Mouse (Mus musculus): Measurements from ENCODE around the gene Tspan32. TPM values are rescaled to one million over a fixed set of nuclear protein-coding genes. Genes with fewer than 3 reads are reported as not detected.

Tspan32 gene
- polyA plus RNA-seq, 1 experiment = 0.25 TPM

DNA sequence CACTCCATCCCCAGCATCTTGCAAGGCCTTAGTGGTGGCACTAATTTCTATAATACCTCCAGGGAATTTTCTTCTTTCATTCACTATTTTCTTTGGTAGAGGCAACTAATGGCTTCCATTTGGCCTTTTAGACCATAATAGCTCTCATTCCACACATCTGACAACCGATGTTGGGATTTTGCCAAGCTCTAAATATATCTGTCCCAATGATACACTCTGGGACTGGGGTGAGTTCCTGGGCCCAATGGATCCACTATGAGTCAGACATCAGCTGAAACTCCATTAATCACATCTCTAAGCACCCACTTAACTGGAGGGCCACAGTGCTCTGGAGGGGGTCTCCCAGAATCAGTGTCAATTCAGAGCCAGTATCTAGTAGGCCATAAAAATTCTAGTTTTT is 27.0 kb downstream of the Tspan32 start:
- no peak for DNase-seq
- H3K27me3 ChIP-seq (ENCODE audit: control insufficient read depth, insufficient read depth, low read length) = no peaks in the 10 kb centered on the region
- no peak overlapping the region for H3K27ac ChIP-seq (ENCODE audit: insufficient read depth, low read length)
- H3K4me3 ChIP-seq (replicated peaks; ENCODE audit: insufficient read depth, low read depth, low read length) = no peak overlapping the region
- no peak for TF ChIP-seq POLR2A (IDR thresholded peaks at IDR 0.05; ENCODE audit: borderline replicate concordance, insufficient read depth, low read length)
- TF ChIP-seq CTCF (IDR thresholded peaks at IDR 0.05; ENCODE audit: borderline replicate concordance, insufficient read depth, low read depth, low read length) = no peak
- WGBS = 66% methylated on average over 1 of the region's 1 CpGs
- no peaks in the 10 kb centered on the region for H3K4me1 ChIP-seq (ENCODE audit: control insufficient read depth, insufficient read depth, low read length)

DNA sequence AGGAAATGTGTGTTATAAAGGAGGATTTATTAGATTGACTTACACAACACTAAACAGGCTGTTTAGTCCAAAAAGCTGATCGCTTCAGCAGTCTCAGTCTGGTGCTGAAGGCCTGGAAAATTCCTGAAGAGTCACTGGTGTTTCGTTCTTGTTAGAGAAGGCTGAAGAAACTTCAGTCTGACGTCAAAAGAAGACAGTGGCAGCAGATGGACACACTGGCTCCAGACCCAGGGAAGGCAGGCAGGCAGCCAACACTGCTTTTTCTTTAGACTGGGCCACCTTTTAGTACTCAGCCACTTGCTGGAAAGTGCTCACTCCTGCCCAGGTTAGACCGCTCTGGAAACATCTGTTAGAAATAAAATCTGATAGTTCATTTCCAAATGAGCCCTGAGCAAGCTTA is 28.7 kb downstream of the Tspan32 start:
- Histone ChIP-seq H3K4me1 (ENCODE audit: control insufficient read depth, insufficient read depth, low read length) (no peaks in the 10 kb centered on the region), H3K4me3 (replicated peaks; ENCODE audit: insufficient read depth, low read depth, low read length) (no peak overlapping the region), H3K27ac (ENCODE audit: insufficient read depth, low read length) (no peak overlapping the region), H3K27me3 (ENCODE audit: control insufficient read depth, insufficient read depth, low read length) (no peaks in the 10 kb centered on the region)
- peak; percentile 44 to 47 for DNase-seq
- 31% methylated on average over 4 of the region's 4 CpGs for WGBS
- TF ChIP-seq CTCF (IDR thresholded peaks at IDR 0.05; ENCODE audit: borderline replicate concordance, insufficient read depth, low read depth, low read length) = no peak
- no peak for TF ChIP-seq POLR2A (IDR thresholded peaks at IDR 0.05; ENCODE audit: borderline replicate concordance, insufficient read depth, low read length)

DNA sequence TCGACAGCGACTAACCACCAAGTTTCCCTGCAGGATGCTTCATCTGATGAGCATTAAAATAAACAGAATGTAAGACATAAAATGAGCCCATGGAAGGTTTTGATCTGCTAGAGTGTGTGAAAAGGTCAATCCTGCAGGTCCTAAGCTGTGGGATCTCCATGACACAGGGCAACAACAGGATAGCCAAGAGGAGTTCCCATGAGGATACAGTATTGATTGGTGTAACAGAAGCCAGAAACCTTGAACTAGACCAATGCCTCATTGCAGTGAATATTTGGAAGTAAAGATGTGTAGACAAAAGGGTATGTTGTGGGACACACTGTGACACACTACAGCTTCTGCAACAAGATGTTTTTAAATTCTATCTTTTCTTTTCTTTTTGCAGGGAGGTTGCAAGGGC is 29.3 kb downstream of the Tspan32 start:
- TF ChIP-seq POLR2A (IDR thresholded peaks at IDR 0.05; ENCODE audit: borderline replicate concordance, insufficient read depth, low read length) = no peak
- TF ChIP-seq CTCF (IDR thresholded peaks at IDR 0.05; ENCODE audit: borderline replicate concordance, insufficient read depth, low read depth, low read length) = no peak
- Histone ChIP-seq H3K4me3 (replicated peaks; ENCODE audit: insufficient read depth, low read depth, low read length) (no peak overlapping the region), H3K4me1 (ENCODE audit: control insufficient read depth, insufficient read depth, low read length) (no peaks in the 10 kb centered on the region), H3K27ac (ENCODE audit: insufficient read depth, low read length) (no peak overlapping the region), H3K27me3 (ENCODE audit: control insufficient read depth, insufficient read depth, low read length) (no peaks in the 10 kb centered on the region)
- 90% methylated on average over 2 of the region's 2 CpGs for WGBS
- no peak for DNase-seq

DNA sequence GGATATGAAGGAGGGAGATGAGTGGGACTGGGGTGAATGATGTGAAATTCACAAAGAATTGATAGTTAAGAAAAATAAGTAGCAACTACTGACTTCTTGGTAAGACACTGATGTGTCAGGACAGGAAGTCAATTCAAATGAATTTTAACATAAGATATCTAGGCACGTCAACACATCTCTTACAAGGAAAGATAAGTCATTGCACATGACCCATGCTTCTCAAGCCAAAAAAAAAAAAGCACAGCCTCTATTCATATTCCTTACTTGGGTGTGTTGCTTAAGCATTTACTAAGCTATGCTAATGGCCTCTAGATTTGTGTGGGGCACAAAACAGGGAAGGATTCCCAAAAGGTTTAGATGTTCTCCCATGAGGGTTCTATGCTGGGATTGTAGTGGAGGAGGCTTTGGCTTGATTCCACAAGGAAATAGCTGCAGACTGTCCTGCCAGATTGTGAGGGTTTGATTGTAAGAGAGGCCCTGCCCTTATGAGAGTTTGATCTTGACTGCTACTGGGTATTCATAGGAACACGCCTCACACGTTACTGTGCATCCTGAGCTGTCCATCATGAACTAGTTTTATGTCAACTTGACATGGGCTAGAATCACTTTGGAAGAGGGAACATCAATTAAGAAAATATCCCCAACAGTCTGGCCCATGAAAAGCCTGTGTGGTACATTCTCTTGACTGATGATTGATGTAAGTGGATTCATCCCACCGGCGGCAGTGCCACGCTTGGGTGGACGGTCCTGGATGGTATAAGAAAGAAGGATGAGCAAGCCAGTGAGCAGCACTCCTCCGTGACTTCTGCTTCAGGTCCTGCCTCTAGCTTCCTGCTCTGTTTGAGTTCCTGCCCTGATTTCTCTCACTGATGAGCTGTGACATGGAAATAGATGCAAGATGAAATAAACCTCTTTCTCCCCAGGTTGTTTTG is 29.9 kb downstream of the Tspan32 start:
- 96% methylated on average over 8 of the region's 8 CpGs for WGBS
- no peaks in the 10 kb centered on the region for H3K4me1 ChIP-seq (ENCODE audit: control insufficient read depth, insufficient read depth, low read length)
- no peaks in the 10 kb centered on the region for H3K27me3 ChIP-seq (ENCODE audit: control insufficient read depth, insufficient read depth, low read length)
- H3K4me3 ChIP-seq (replicated peaks; ENCODE audit: insufficient read depth, low read depth, low read length) = no peak overlapping the region
- no peak overlapping the region for H3K27ac ChIP-seq (ENCODE audit: insufficient read depth, low read length)
- TF ChIP-seq CTCF (IDR thresholded peaks at IDR 0.05; ENCODE audit: borderline replicate concordance, insufficient read depth, low read depth, low read length) (no peak), POLR2A (IDR thresholded peaks at IDR 0.05; ENCODE audit: borderline replicate concordance, insufficient read depth, low read length) (no peak)
- no peak for DNase-seq

DNA sequence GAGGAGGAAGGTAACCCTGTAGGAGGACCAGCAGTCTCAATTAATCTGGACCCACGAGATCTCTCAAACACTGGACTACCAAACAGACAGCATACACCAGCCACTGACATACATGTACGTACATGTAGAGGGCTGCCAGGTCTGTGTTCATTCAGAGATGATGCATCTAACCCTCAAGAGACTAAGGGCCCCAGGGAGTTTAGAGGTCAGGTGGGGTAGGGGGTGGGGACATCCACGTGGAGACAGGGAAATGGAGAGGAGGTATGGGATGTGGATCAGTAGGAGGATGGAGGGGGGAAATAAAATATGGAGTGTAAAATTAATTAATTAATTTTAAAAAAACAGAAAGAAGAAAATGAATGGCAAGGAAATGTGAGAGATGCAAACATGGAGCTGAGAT is 31.9 kb downstream of the Tspan32 start:
- H3K27ac ChIP-seq (ENCODE audit: insufficient read depth, low read length) = no peak overlapping the region
- TF ChIP-seq POLR2A (IDR thresholded peaks at IDR 0.05; ENCODE audit: borderline replicate concordance, insufficient read depth, low read length) (no peak), CTCF (IDR thresholded peaks at IDR 0.05; ENCODE audit: borderline replicate concordance, insufficient read depth, low read depth, low read length) (no peak)
- H3K4me1 ChIP-seq (ENCODE audit: control insufficient read depth, insufficient read depth, low read length) = no peaks in the 10 kb centered on the region
- 93% methylated on average over 3 of the region's 3 CpGs for WGBS
- no peak for DNase-seq
- no peak overlapping the region for H3K4me3 ChIP-seq (replicated peaks; ENCODE audit: insufficient read depth, low read depth, low read length)
- no peaks in the 10 kb centered on the region for H3K27me3 ChIP-seq (ENCODE audit: control insufficient read depth, insufficient read depth, low read length)

DNA sequence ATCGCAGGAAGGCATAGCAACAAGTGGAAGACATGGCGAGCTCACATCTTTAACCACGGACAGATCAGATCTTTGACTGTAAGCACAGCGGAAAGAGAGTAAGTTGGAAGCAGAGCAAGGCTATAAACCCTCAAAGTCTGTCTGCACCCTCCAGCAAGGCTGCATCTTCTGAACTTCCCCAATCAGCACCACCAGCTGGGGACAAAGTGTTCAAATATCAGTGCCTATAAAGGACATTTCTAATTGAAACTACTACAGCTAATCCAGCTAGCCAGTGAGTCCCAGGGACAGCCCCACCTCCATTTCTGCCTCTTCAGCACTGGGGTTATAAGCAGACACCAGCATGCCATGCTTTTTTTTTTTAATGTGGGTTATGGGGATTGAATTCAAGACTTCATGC is 32.5 kb downstream of the Tspan32 start:
- no peak overlapping the region for H3K27ac ChIP-seq (ENCODE audit: insufficient read depth, low read length)
- H3K27me3 ChIP-seq (ENCODE audit: control insufficient read depth, insufficient read depth, low read length) = no peaks in the 10 kb centered on the region
- DNase-seq = no peak
- H3K4me1 ChIP-seq (ENCODE audit: control insufficient read depth, insufficient read depth, low read length) = peaks cover 3% of the 10 kb centered on the region; the same call in 1 of the 2 replicates
- no peak overlapping the region for H3K4me3 ChIP-seq (replicated peaks; ENCODE audit: insufficient read depth, low read depth, low read length)
- no peak for TF ChIP-seq POLR2A (IDR thresholded peaks at IDR 0.05; ENCODE audit: borderline replicate concordance, insufficient read depth, low read length)
- TF ChIP-seq CTCF (IDR thresholded peaks at IDR 0.05; ENCODE audit: borderline replicate concordance, insufficient read depth, low read depth, low read length) = no peak
- WGBS = 97% methylated on average over 4 of the region's 4 CpGs

DNA sequence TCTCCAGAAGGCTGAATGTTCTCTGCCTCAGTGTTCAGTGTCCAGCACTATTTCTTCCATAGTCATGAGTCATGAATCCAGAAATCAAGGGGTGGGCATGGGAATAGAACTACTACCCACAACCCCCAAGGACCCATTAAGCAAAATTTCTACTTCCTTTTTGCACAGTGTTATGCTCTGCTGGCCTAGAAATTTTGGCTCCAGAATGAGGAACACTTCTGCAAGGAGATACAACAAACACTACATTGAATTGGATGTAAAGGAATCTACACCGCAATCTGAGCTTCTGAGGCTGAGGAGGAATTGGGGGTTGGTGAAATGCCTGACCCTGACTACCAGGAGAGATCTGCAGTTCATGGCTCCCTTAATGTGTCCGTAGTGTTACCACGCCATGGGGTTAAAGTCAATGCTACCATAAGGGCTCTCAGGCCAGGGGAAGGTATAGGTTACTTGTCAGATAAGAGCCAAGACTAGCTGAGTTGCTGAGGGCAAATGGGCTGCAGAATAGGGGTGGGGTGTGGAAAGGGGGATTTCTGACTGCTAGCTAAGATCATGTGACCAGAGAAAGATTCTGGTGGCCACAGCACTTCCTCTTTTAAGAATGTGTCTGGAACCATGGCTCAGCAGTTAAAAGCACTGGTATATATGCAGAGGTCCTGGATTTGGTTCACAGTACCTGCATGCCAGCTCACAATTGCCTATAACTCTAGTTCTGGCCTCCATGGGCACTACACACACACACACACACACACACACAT is 33.5 kb downstream of the Tspan32 start:
- 95% methylated on average over 3 of the region's 3 CpGs for WGBS
- Histone ChIP-seq H3K27me3 (ENCODE audit: control insufficient read depth, insufficient read depth, low read length) (no peaks in the 10 kb centered on the region), H3K4me3 (replicated peaks; ENCODE audit: insufficient read depth, low read depth, low read length) (no peak overlapping the region), H3K27ac (ENCODE audit: insufficient read depth, low read length) (no peak overlapping the region), H3K4me1 (ENCODE audit: control insufficient read depth, insufficient read depth, low read length) (peaks cover 4% of the 10 kb centered on the region; the same call in 1 of the 2 replicates)
- no peak for TF ChIP-seq CTCF (IDR thresholded peaks at IDR 0.05; ENCODE audit: borderline replicate concordance, insufficient read depth, low read depth, low read length)
- TF ChIP-seq POLR2A (IDR thresholded peaks at IDR 0.05; ENCODE audit: borderline replicate concordance, insufficient read depth, low read length) = no peak
- no peak for DNase-seq
